Mouse (Mus musculus): ENCODE data around the gene Nipa1. TPM values are rescaled to one million over a fixed set of nuclear protein-coding genes. Genes with fewer than 3 reads are reported as not detected.
A peak's percentile ranks its signal among the peaks of the same experiment; 100 is the strongest.

Nipa1 gene
- total and polyA plus RNA-seq, 3 experiments = 0.38 to 1.0 (median 0.96) TPM

DNA sequence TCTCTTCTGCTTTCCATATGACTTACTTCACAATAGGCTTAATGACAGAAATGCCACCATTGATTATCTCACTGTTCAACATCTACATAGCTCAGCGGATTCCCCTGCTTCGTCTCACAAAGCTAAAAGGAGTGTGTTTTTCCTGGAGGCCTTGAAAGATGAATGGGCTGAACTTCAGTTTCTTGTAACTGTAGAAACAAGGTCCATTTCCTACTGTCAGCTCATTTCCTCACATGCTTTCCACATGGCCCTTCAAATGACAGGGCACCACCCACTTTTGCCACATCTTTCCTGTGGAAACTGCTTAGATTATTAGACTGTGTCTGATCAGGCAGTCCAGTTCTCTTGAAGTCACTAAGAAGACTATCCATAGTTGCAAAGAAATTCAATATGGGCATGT is 91.1 kb downstream of the Nipa1 start:
- no peaks in the 10 kb centered on the region for H3K79me2 ChIP-seq (replicated peaks; ENCODE audit: control insufficient read depth, extremely low read depth, insufficient read depth, poor library complexity, severe bottlenecking)
- no peak overlapping the region for H3K4me2 ChIP-seq (ENCODE audit: insufficient read depth, low read depth, poor library complexity, severe bottlenecking)
- TF ChIP-seq POLR2AphosphoS2 (IDR thresholded peaks at IDR 0.05; ENCODE audit: low read depth, low read length) = no peak
- no peak for TF ChIP-seq E2F4 (IDR thresholded peaks at IDR 0.05; ENCODE audit: insufficient replicate concordance, low read depth, low read length)
- no peak for TF ChIP-seq SIN3A (IDR thresholded peaks at IDR 0.05; ENCODE audit: low read length)
- TF ChIP-seq MXI1 (IDR thresholded peaks at IDR 0.05; ENCODE audit: low read depth, low read length) = no peak
- TF ChIP-seq MYC (IDR thresholded peaks at IDR 0.05; ENCODE audit: low read depth, low read length) = no peak
- TF ChIP-seq EP300 (IDR thresholded peaks at IDR 0.05; ENCODE audit: low read length) = no peak
- no peak for TF ChIP-seq NRF1 (IDR thresholded peaks at IDR 0.05; ENCODE audit: low read depth, low read length)
- TF ChIP-seq RCOR1 (conservative IDR thresholded peaks at IDR 0.05; ENCODE audit: low read depth, low read length) = no peak
- TF ChIP-seq ZNF384 (IDR thresholded peaks at IDR 0.05; ENCODE audit: low read depth, low read length) = no peak
- no peak for TF ChIP-seq ZMIZ1 (IDR thresholded peaks at IDR 0.05; ENCODE audit: low read depth, low read length)
- peaks cover 19 to 70% of the 10 kb centered on the region in 2 experiments for H3K36me3 ChIP-seq (replicated peaks in 1 of 2; ENCODE audit: control insufficient read depth in 1 of 2, insufficient read depth in 1 of 2, low read length in 1 of 2)
- in situ Hi-C loops (cut with MboI; ENCODE audit: low pct_ligation_motif_present, low pct_unique_long_range_greater_than_20kb, low sequenced_read_pairs) = no loop called here
- H3K4me1 ChIP-seq (ENCODE audit: control insufficient read depth in 1 of 2, insufficient read depth in 2 of 2) = peaks cover 0 to 4% of the 10 kb centered on the region in 2 experiments; a peak in 1 of 4 replicates
- no peaks in the 10 kb centered on the region for H3K27me3 ChIP-seq (replicated peaks)
- H3K9me3 ChIP-seq (replicated peaks; ENCODE audit: low read length) = no peaks in the 10 kb centered on the region
- no peak overlapping the region for H3K4me3 ChIP-seq (replicated peaks in 1 of 3; ENCODE audit: low read depth in 2 of 3, low read length in 2 of 3, poor library complexity in 1 of 3)
- no peak overlapping the region for H3K9ac ChIP-seq (ENCODE audit: insufficient read depth, low read depth)
- dilution Hi-C loops (cut with MboI; ENCODE audit: extremely low pct_ligation_motif_present, extremely low pct_unique_long_range_greater_than_20kb, low sequenced_read_pairs) = no loop called here
- peak; percentile 17 for DNase-seq (ENCODE audit: extremely low read depth)
- no peak overlapping the region for H3K27ac ChIP-seq (ENCODE audit: insufficient read depth, low read depth)

Other genes with a start within 250 kb of the Nipa1 start
- gene Tubgcp5, start 225.8 kb downstream of the Nipa1 start, total RNA-seq (2012; rRNA removed) = 13.0 and 15.1 TPM in 2 replicates
- gene Tubgcp5, start 225.8 kb downstream of the Nipa1 start, total RNA-seq (2014; rRNA removed) = 23.7 and 24.1 TPM in 2 replicates
- 26.7 and 28.8 TPM in 2 replicates for gene Tubgcp5, start 225.8 kb downstream of the Nipa1 start, polyA plus RNA-seq (2012; ENCODE audit: insufficient read length, low read depth)
- gene Cyfip1, start 178.2 kb downstream of the Nipa1 start, total RNA-seq (2012; rRNA removed) = 24.8 and 29.3 TPM in 2 replicates
- gene Cyfip1, start 178.2 kb downstream of the Nipa1 start, total RNA-seq (2014; rRNA removed) = 19.3 and 20.1 TPM in 2 replicates
- 24.8 and 27.8 TPM in 2 replicates for gene Cyfip1, start 178.2 kb downstream of the Nipa1 start, polyA plus RNA-seq (2012; ENCODE audit: insufficient read length, low read depth)
- gene Nipa2, start 57.5 kb downstream of the Nipa1 start, total RNA-seq (2012; rRNA removed) = 24.4 and 34.0 TPM in 2 replicates
- gene Nipa2, start 57.5 kb downstream of the Nipa1 start, total RNA-seq (2014; rRNA removed) = 50.4 and 61.4 TPM in 2 replicates
- 44.0 and 45.2 TPM in 2 replicates for gene Nipa2, start 57.5 kb downstream of the Nipa1 start, polyA plus RNA-seq (2012; ENCODE audit: insufficient read length, low read depth)
- 15.9 and 18.2 TPM in 2 replicates for gene Herc2, start 30.2 kb upstream of the Nipa1 start, total RNA-seq (2012; rRNA removed)
- gene Herc2, start 30.2 kb upstream of the Nipa1 start, total RNA-seq (2014; rRNA removed) = 9.4 and 9.7 TPM in 2 replicates
- 22.8 and 27.6 TPM in 2 replicates for gene Herc2, start 30.2 kb upstream of the Nipa1 start, polyA plus RNA-seq (2012; ENCODE audit: insufficient read length, low read depth)
- gene Oca2, start 219.8 kb upstream of the Nipa1 start, total RNA-seq (2012; rRNA removed) = 0.17 and 0.38 TPM in 2 replicates
- gene Oca2, start 219.8 kb upstream of the Nipa1 start, total RNA-seq (2014; rRNA removed) = not detected in 2 replicates
- not detected in 2 replicates for gene Oca2, start 219.8 kb upstream of the Nipa1 start, polyA plus RNA-seq (2012; ENCODE audit: insufficient read length, low read depth)